Mouse (Mus musculus): Measurements from ENCODE around the gene Lhx4.

Lhx4 gene

GRCm38 (mm10) chr1:155751484-155752255, at the start of gene Lhx4:
Lhx4 (minus strand) TSS chr1:155751684.
- no peak for DNase-seq (ENCODE audit: low spot score)

DNA sequence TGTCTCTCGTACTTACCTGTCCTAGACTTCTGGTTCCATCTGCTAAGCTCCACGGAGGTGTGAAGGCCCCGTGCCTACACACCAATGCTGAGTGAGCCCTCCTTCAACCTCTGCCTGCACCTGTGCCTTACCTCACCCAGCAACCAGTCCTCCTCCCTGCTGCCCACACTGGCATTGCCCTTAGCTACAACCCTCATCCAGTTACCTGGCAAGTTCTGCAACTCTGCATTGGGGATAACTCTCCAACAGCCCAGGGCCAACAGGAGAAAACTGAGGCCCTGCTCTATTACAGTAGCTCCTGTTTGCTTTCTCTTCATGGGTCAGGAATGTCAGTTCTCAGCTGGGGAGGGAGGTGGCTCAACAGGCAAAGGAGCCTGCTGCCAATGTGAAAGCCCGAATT, 46.5 kb upstream of the Lhx4 start:
- DNase-seq (ENCODE audit: low spot score) = no peak

GRCm38 (mm10) chr1:155797425-155797824, 45.9 kb upstream of the Lhx4 start:
- no peak for DNase-seq (ENCODE audit: low spot score)

GRCm38 (mm10) chr1:155796757-155797405, 45.4 kb upstream of the Lhx4 start:
- DNase-seq (ENCODE audit: low spot score) = no peak

DNA sequence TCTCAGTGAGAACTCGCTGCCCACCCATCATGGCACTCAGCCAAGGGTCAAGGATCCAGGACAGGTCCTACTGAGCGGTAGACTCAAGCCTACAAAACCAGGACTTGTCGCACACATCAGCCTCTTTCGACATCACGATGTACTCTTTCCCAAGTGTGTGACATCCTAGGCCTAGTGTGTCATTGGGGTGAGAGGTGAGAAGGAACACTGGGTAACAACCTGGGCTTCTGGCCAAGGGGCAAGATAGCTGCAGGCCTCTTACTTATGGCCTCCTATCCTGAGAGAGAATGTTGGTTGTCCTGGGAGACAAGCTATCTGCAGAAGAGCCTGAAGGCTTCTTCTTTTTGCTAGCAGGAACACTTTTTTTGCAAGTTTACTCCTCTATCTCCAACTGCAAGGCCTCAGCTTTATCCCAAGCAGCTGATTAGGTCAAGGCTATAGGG, 44.3 kb upstream of the Lhx4 start:
- DNase-seq (ENCODE audit: low spot score) = no peak

DNA sequence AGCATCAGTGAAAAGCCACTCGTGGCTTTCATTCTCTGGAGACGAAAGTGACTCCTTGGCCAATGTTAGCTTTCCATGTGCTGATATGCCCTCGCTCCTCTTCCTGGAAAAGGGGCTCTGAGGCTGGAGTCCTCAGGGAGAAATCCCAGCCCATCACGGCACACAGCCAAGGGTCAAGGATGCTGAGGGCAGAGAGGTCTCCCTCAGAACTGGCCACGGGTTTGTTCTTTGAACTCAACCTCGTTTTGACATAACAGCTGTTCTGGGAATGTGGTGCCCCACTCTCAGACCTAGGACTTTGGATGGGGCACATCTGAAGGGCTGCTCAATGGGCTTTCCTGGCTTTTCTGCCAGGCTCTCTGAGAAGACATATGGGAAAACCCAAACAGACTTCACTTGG, 43.4 kb upstream of the Lhx4 start:
- no peak for DNase-seq (ENCODE audit: low spot score)

DNA sequence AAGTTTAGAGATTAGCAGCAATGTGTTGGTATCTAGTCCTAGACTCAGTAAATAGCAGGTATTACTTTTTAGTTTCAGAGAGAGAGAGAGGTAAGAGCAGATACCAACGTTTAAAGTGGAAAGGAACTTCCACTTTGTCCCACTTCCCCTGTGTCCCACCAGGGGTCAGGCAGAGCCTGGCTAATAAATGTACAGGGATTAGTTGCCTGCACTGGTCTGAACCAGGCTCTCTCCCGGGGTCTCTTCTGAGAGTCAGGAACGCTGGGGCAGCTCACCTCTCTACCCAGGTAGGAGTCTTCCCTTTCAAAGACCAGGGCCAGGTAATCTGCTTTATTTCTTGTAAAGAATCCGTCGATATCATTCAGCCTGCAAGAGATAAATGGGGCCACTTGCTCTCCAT, 40.4 kb upstream of the Lhx4 start:
- no peak for DNase-seq (ENCODE audit: low spot score)

GRCm38 (mm10) chr1:155790111-155790974, 38.9 kb upstream of the Lhx4 start:
- DNase-seq (ENCODE audit: low spot score) = no peak

GRCm38 (mm10) chr1:155785886-155786285, 34.4 kb upstream of the Lhx4 start:
- no peak for DNase-seq (ENCODE audit: low spot score)

- DNase-seq (ENCODE audit: low spot score) = peak; percentile 46
Measured at GRCm38 (mm10) chr1:155784343-155785205, 33.1 kb upstream of the Lhx4 start.

DNA sequence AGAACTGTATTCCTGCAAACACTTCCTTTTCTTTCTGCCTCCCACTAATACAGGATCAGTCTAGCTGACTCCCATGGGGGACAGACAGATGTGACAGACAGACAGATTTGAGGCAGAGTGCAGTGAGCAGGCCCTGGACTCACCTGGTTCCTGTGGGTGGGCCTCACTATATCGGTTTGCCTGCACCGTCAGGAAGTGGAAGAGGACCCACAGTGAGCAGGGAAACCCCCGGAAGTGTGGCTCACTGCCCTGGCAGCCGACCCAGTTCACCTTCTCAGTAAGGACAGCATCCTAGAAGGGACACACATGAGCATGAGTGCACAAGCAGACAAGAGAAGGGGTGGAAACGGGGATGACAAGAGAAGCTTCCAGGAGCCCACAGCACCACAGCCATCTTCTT, 30.9 kb upstream of the Lhx4 start:
- DNase-seq (ENCODE audit: low spot score) = no peak

GRCm38 (mm10) chr1:155777641-155778625, 26.4 kb upstream of the Lhx4 start:
- no peak for DNase-seq (ENCODE audit: low spot score)

DNA sequence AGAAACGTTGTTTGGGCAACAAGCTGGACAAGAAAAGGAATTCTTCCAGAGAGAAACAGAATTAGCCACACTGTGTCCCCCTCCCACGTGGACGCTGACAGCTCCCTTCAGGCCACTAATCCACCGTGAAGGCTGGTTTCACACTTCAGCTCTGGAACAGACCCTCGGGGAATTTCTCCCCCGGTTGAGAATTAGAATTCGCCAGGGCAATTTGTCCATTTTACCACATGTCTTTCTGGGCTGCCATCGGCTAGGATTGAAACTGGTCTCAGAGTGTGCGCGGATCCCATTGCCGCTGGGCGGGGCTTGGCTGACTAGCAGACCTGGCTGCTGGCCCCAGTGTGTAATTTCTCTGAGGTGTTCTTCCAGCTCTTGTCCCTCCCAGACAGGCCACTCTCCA, 7.7 kb upstream of the Lhx4 start:
- DNase-seq (ENCODE audit: low spot score) = no peak

DNA sequence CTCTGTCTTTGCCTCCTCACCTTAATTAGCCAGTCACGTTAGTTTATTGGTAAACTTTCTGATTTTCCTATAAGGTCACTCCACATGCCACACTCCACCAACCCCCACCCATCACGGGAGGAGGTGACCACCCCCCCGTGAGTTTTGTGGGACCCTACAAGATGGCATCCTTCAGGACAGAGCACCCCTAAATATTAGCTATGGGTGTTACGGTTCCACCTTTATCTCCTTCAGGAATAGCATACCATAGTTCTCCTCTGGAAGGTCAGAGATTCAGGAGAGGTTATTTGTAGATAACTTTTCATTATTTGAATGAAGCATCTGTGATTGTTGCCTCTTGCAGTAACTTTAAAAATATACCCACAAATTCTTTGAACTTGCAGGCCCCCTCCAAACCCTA, 7.2 kb upstream of the Lhx4 start:
- no peak for DNase-seq (ENCODE audit: low spot score)

- DNase-seq (ENCODE audit: low spot score) = no peak
Measured at GRCm38 (mm10) chr1:155757621-155758020, 6.1 kb upstream of the Lhx4 start.

DNA sequence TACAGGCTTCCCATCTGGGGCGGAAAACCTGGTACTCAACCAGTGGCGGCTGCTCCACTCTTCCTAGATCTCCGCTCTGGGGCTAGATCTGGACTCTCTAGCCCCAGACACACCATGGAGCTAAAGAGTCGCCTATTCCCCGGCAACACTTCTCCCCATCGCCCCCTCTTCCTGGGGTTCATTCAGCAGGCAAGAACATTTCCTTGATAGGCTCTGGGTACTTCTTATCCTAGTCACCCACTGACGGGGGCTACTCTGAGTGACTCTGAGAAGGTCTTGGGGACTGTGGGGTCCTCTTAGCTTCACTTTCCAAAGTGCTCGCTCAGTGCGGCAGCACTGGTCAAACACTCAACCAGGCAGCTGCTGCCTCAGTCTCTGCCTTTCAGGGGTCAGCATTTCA, 1.9 kb upstream of the Lhx4 start:
- DNase-seq (ENCODE audit: low spot score) = no peak

DNA sequence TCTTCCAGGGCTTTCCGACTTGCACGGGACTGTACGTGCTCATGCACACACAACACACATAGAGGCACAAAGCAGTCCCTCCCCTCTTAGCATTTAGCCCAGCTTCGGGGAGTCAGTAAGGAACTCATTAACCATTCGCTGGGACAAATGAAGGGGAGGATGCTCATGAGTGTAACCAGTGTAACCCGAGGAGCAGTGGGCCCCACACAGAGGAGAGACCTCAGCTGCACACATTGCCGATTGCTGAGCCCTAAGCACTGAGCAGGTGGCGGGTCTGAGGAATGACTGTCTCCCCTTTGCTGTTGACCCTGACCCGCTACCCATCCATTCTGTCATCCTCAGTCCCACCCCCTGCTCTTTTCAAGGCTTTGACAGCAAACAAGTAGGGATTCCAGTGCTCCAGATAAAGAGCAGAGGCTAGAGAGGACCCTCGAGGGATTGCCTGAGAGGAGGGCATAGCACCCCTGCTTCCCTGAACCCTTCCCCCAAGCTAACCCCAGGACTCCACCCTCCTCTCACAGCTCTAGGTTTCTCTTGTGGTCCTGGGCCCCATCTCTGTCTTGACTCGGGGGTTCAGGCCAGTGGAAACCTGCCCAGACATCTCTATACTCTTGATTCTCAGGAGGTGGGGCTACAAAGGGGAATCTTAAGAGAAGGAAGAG, 836 bp downstream of the Lhx4 start:
- no peak for DNase-seq (ENCODE audit: low spot score)

- DNase-seq (ENCODE audit: low spot score) = no peak
Measured at GRCm38 (mm10) chr1:155747911-155748310, 3.6 kb downstream of the Lhx4 start.

- no peak for DNase-seq (ENCODE audit: low spot score)
Measured at GRCm38 (mm10) chr1:155747011-155747410, 4.5 kb downstream of the Lhx4 start.
